Mouse (Mus musculus): ENCODE results near the gene Jmjd7.

DNA sequence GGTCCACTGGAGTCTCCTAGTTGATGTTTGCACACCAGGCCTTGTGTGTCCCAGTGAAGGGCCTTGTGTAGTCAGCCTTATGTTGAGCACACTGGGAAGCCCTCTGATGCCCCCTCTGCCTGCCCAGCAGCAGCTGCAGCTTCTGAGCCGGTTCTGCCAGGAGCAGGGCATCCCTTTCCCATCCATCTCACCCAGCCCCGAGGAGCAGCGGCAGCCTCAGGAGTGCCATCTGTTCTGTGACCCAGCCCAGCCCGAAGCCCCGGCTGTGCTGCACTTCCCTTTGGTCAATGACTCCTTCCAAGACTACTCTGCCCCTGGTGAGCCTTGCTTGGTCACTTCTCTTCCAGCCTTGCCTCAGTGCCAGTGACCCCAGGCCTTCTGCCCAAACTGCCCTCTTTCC lies 13.7 kb downstream of the Jmjd7 start:
- TF ChIP-seq CTCF (conservative IDR thresholded peaks at IDR 0.05; ENCODE audit: insufficient read depth, insufficient read length, low read depth, low read length), result no peak
- TF ChIP-seq POLR2A (IDR thresholded peaks at IDR 0.05; ENCODE audit: low read depth, low read length), result no peak
